Comparison of ENCODE assay signal across 25 mouse cellular contexts in the genomic region with DNA sequence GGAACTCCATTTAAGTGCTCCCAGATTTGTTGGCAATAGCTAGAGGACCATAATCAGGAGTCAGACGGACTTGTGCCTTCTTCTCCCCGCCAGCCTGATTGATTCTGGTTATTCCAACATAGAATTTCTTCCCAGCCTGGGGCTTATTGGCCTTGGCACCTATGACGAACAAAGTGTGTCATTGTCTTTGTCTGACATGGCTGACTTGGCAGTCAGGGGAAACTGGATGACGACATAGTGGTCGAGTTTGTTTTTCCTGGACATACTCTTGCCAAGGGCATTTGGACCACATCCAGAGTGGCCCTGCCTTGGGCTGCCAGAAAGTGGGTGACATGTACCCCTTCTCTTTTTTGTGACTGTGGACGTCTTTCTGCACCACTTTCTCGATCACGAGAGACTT.
DNase-seq lines count a peak whose midpoint lies in the region; ATAC-seq and TF ChIP-seq lines count a peak whose summit lies in the region.
"Had no signal": no experiment of that assay in that cellular context is flagged by ENCODE, and none has a peak within 500 bp of the region (broad histone marks: within the 10 kb centered on the region; RNA-seq: fewer than 3 reads in every experiment).

No protein-coding gene starts in this region.

- peak; percentile 36 for DNase-seq in forebrain, embryonic 14.5 days (ENCODE audit: low spot score)
- no peak for DNase-seq in forebrain, embryonic 11.5 days (ENCODE audit: low spot score)
- peak; percentile 21 for DNase-seq in lung, postnatal 0 days (ENCODE audit: low spot score)
- no peak for DNase-seq in lung, adult 18-20 months
- peak; percentile 43 for DNase-seq in NIH3T3 (ENCODE audit: low read depth)
- peak; percentile 74 for DNase-seq in fat pad, adult 2 months (ENCODE audit: extremely low read depth, low read depth, low spot score)
- DNase-seq in thymus, adult 2 months = no peak
- no peak for DNase-seq in cerebellum, adult 11-12 months
- DNase-seq: cerebellum, adult 2 months; cerebellum, postnatal 14 days; forebrain, postnatal 0 days; heart, postnatal 14 days; kidney, adult 18-20 months; kidney, postnatal 25 days; right cerebral cortex, postnatal 4 days; thymus, adult 18-20 months; thymus, postnatal 4 days had no signal

- no peak overlapping the region for H3K9ac ChIP-seq in forebrain, embryonic 14.5 days (ENCODE audit: low read length)
- H3K9ac ChIP-seq in forebrain, embryonic 11.5 days (ENCODE audit: low read length) = no peak overlapping the region
- no peak overlapping the region for H3K9ac ChIP-seq in lung, postnatal 0 days (replicated peaks; ENCODE audit: low read depth)
- H3K9ac ChIP-seq: forebrain, postnatal 0 days; kidney, embryonic 15.5 days; midbrain, embryonic 15.5 days had no signal

- 0 out of 2 replicates have a peak, but pooled peaks cover 5% of the 10 kb centered on the region for H3K4me1 ChIP-seq in forebrain, embryonic 14.5 days (ENCODE audit: control insufficient read depth, insufficient read depth, low read length)
- no peaks in the 10 kb centered on the region for H3K4me1 ChIP-seq in forebrain, embryonic 11.5 days (replicated peaks; ENCODE audit: control insufficient read depth, insufficient read depth, low read length)
- no peaks in the 10 kb centered on the region; the same call in 1 of the 2 replicates for H3K4me1 ChIP-seq in lung, postnatal 0 days (ENCODE audit: insufficient read depth, low read depth, low read length)
- no peaks in the 10 kb centered on the region for H3K4me1 ChIP-seq in thymus, adult 2 months (replicated peaks; ENCODE audit: control insufficient read depth, insufficient read depth, low read length)
- H3K4me1 ChIP-seq: kidney, embryonic 15.5 days had no signal

- H3K9me3 ChIP-seq in forebrain, embryonic 14.5 days (replicated peaks; ENCODE audit: control insufficient read depth, low read length) = no peaks in the 10 kb centered on the region
- no peaks in the 10 kb centered on the region for H3K9me3 ChIP-seq in forebrain, embryonic 11.5 days (ENCODE audit: control insufficient read depth, low read length)
- no peaks in the 10 kb centered on the region for H3K9me3 ChIP-seq in lung, postnatal 0 days (ENCODE audit: low read length)
- H3K9me3 ChIP-seq: forebrain, embryonic 10.5 days; kidney, embryonic 15.5 days; midbrain, embryonic 15.5 days had no signal

- 57% methylated on average over 8 of the region's 8 CpGs for WGBS in forebrain, embryonic 14.5 days
- WGBS in forebrain, embryonic 11.5 days = 84% methylated on average over 8 of the region's 8 CpGs
- WGBS in lung, postnatal 0 days = 56% methylated on average over 8 of the region's 8 CpGs
- WGBS in thymus, adult 2 months = 88% methylated on average over 8 of the region's 8 CpGs

- TF ChIP-seq CTCF in lung, postnatal 0 days (IDR thresholded peaks at IDR 0.05) = no peak
- TF ChIP-seq CTCF in thymus, adult 2 months (IDR thresholded peaks at IDR 0.05; ENCODE audit: borderline replicate concordance, control insufficient read depth, extremely low read depth, insufficient read depth, low read length, poor library complexity) = no peak

- ATAC-seq in forebrain, embryonic 14.5 days = no peak
- no peak for ATAC-seq in forebrain, embryonic 11.5 days (replicated peaks; ENCODE audit: low FRiP score)
- ATAC-seq in lung, postnatal 0 days = no peak; the same call in 1 of the 2 replicates
- ATAC-seq: forebrain, postnatal 0 days; Patski had no signal

- no peak overlapping the region for H3K4me3 ChIP-seq in forebrain, embryonic 14.5 days (ENCODE audit: low read depth, low read length)
- no peak overlapping the region for H3K4me3 ChIP-seq in forebrain, embryonic 11.5 days (ENCODE audit: low read depth, low read length)
- H3K4me3 ChIP-seq in lung, postnatal 0 days (ENCODE audit: low read depth, low read length) = no peak overlapping the region
- no peak overlapping the region for H3K4me3 ChIP-seq in thymus, adult 2 months (ENCODE audit: control insufficient read depth, insufficient read depth, low read length)
- H3K4me3 ChIP-seq: forebrain, embryonic 10.5 days; kidney, embryonic 15.5 days; midbrain, embryonic 15.5 days had no signal

- TF ChIP-seq POLR2A in thymus, adult 2 months (IDR thresholded peaks at IDR 0.05; ENCODE audit: control insufficient read depth, extremely low read depth, insufficient read depth, low read length, poor library complexity) = no peak

- H3K4me2 ChIP-seq in forebrain, embryonic 14.5 days (ENCODE audit: low read length) = no peak overlapping the region
- H3K4me2 ChIP-seq in forebrain, embryonic 11.5 days (ENCODE audit: low read depth, low read length, severe bottlenecking) = no peak overlapping the region
- no peak overlapping the region for H3K4me2 ChIP-seq in lung, postnatal 0 days (replicated peaks; ENCODE audit: low read depth, low read length)
- H3K4me2 ChIP-seq: kidney, embryonic 15.5 days; liver, embryonic 11.5 days; midbrain, embryonic 15.5 days had no signal

- H3K27ac ChIP-seq in forebrain, embryonic 14.5 days (ENCODE audit: low read depth, low read length) = no peak overlapping the region
- no peak overlapping the region for H3K27ac ChIP-seq in forebrain, embryonic 11.5 days (ENCODE audit: low read depth, low read length)
- no peak overlapping the region for H3K27ac ChIP-seq in lung, postnatal 0 days (ENCODE audit: low read length)
- no peak overlapping the region for H3K27ac ChIP-seq in thymus, adult 2 months (ENCODE audit: control insufficient read depth, insufficient read depth, low read length)
- H3K27ac ChIP-seq: forebrain, embryonic 10.5 days; kidney, embryonic 15.5 days; macrophage; midbrain, embryonic 15.5 days; stomach, postnatal 0 days had no signal

- H3K27me3 ChIP-seq in forebrain, embryonic 14.5 days (replicated peaks; ENCODE audit: control insufficient read depth, insufficient read depth, low read length) = no peaks in the 10 kb centered on the region
- no peaks in the 10 kb centered on the region for H3K27me3 ChIP-seq in forebrain, embryonic 11.5 days (ENCODE audit: control insufficient read depth, insufficient read depth, low read length)
- no peaks in the 10 kb centered on the region for H3K27me3 ChIP-seq in lung, postnatal 0 days (replicated peaks; ENCODE audit: insufficient read depth, low read length)
- H3K27me3 ChIP-seq in thymus, adult 2 months (ENCODE audit: control insufficient read depth, insufficient read depth, low read length) = no peaks in the 10 kb centered on the region
- H3K27me3 ChIP-seq: CH12.LX, Patski had no signal

- H3K36me3 ChIP-seq in forebrain, embryonic 14.5 days (ENCODE audit: control insufficient read depth, insufficient read depth, low read length) = no peaks in the 10 kb centered on the region
- no peaks in the 10 kb centered on the region for H3K36me3 ChIP-seq in forebrain, embryonic 11.5 days (ENCODE audit: control insufficient read depth, insufficient read depth, low read length)
- H3K36me3 ChIP-seq in lung, postnatal 0 days (ENCODE audit: insufficient read depth, low read length) = no peaks in the 10 kb centered on the region
- H3K36me3 ChIP-seq in thymus, adult 2 months (ENCODE audit: control insufficient read depth, insufficient read depth, low read length) = no peaks in the 10 kb centered on the region
- H3K36me3 ChIP-seq: forebrain, embryonic 10.5 days; kidney, embryonic 15.5 days; midbrain, embryonic 15.5 days had no signal

- no peak for TF ChIP-seq EP300 in lung, postnatal 0 days (IDR thresholded peaks at IDR 0.05)

Comparison
In these comparisons a context has a peak if more than half of its experiments do, and no peak if none do; other contexts are left out.
1. DNase-seq: peak in forebrain, embryonic 14.5 days (single experiment), lung, postnatal 0 days (single experiment), NIH3T3 (single experiment) and fat pad, adult 2 months (single experiment); none in forebrain, embryonic 11.5 days (single experiment), lung, adult 18-20 months (0 of 2), thymus, adult 2 months (single experiment) and cerebellum, adult 11-12 months (single experiment).